Mouse (Mus musculus): ENCODE measurements around the gene Slc25a33.

- TF ChIP-seq CTCF (IDR thresholded peaks at IDR 0.05; ENCODE audit: borderline replicate concordance, control insufficient read depth, extremely low read depth, insufficient read depth, low read length, poor library complexity), result no peak
- 0 out of 2 replicates have a peak, but pooled peaks have one; percentile 27 for TF ChIP-seq POLR2A (IDR thresholded peaks at IDR 0.05; ENCODE audit: control insufficient read depth, extremely low read depth, insufficient read depth, low read length, poor library complexity)
Observed at GRCm38 (mm10) chr4:149702210-149702979, 71.7 kb downstream of the Slc25a33 start, which contains the start of gene Pik3cd.

All from thymus, adult 2 months (tissue).